Mouse (Mus musculus) neural tube, embryonic 13.5 days (tissue): Measurements from ENCODE around the gene Map3k5. TPM values are rescaled to one million over a fixed set of nuclear protein-coding genes. Genes with fewer than 3 reads are reported as not detected.

Experiments used
- ATAC-seq: fragments of 200-750 bp; cut with Nextera tagmentation; 2 replicates; pipeline ENCODE4 v1.8.0; 2017; ENCODE audit warnings: low read depth, mild to moderate bottlenecking, moderate TSS enrichment, moderate library complexity
- H3K27ac ChIP-seq: fragments of 300-500 bp; sonication (generic); replicated peaks from 2 replicates; pipeline ENCODE4 v1.5.1; 2015; ENCODE audit warnings: moderate library complexity, mild to moderate bottlenecking, inconsistent platforms
- H3K27me3 ChIP-seq: fragments of 300-500 bp; sonication (generic); 2 replicates; pipeline ENCODE4 v1.6.1; 2015; ENCODE audit warnings: mild to moderate bottlenecking, inconsistent platforms
- H3K36me3 ChIP-seq: fragments of 300-500 bp; sonication (generic); 2 replicates; pipeline ENCODE4 v1.6.1; 2015; ENCODE audit warnings: mild to moderate bottlenecking, inconsistent platforms
- H3K4me1 ChIP-seq: fragments of 300-500 bp; sonication (generic); replicated peaks from 2 replicates; pipeline ENCODE4 v1.6.1; 2015; ENCODE audit warnings: inconsistent platforms
- H3K4me2 ChIP-seq: fragments of 300-500 bp; sonication (generic); 2 replicates; pipeline ENCODE4 v1.6.1; 2015; ENCODE audit warnings: inconsistent platforms, mild to moderate bottlenecking, moderate library complexity
- H3K4me3 ChIP-seq: fragments of 300-500 bp; sonication (generic); 2 replicates; pipeline ENCODE4 v1.5.1; 2015; ENCODE audit warnings: mild to moderate bottlenecking, inconsistent platforms
- H3K9ac ChIP-seq: fragments of 300-500 bp; sonication (generic); 2 replicates; pipeline ENCODE4 v1.6.1; 2015; ENCODE audit warnings: moderate library complexity, mild to moderate bottlenecking, inconsistent platforms
- H3K9me3 ChIP-seq: fragments of 300-500 bp; sonication (generic); 2 replicates; pipeline ENCODE4 v1.6.1; 2016; ENCODE audit warnings: inconsistent platforms
- WGBS: fragments of 180-500 bp; shearing (Covaris S2); methylation state at CpG from one replicate; pipeline ENCODE4 v1.1.7; 2015; 5-methylcytosine and 5-hydroxymethylcytosine counted together
- polyA plus RNA-seq: library from polyadenylated mRNA; unstranded; fragments of >200 nt; fragmentation: Nextera tagmentation; extraction: Ambion mirVana; gene quantifications from 2 replicates; pipeline ENCODE4 v1.2.1, GENCODE M21; 2015

Gene Map3k5
- polyA plus RNA-seq, 1 experiment from 2014 or later: 0.87 TPM

DNA sequence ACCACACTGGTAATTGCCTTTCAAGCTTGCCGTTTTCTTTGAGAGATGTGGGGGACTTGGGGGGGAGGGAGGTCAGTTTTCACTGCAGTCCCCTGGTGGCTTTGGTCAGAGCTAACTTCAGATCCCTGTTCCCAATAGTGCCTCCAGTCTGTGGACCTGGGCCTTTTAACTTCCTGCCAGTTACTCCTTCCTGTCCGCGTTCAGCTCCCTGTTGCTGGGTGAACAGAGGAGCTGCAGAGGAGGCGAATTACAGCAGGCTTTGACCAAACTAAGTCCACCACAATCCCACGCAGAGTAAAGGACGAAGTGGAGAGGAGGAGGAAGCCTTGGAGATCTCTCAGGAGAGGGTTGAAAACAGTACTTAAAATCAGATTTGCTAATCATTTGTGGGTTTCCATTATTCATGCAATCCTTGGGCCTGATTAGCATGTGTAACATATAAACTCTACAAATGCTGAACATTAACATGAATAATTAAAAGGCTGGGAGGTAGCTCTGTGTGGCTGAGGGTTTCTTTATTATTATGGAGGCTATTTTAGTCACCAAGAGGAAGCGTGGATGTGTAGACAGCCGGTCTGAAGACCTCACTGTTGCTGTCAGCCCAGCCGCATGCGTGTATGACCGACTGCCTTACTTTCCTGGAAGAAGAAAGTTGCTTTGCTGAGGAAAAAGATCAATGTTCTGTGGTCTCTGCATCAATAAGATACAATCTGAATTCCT lies 247.6 kb downstream of the Map3k5 start:
- peak overlapping the region; percentile 16; the same call in 1 of the 2 replicates for H3K4me2 ChIP-seq
- H3K36me3 ChIP-seq: no peaks in the 10 kb centered on the region
- 45% methylated on average over 11 of the region's 11 CpGs for WGBS
- H3K27ac ChIP-seq: peak overlapping the region; percentile 54; the same call in 1 of the 2 replicates
- no peak overlapping the region for H3K4me3 ChIP-seq
- peak; percentile 41; the same call in 1 of the 2 replicates for ATAC-seq
- H3K9me3 ChIP-seq: no peaks in the 10 kb centered on the region
- H3K27me3 ChIP-seq: no peaks in the 10 kb centered on the region; the same call in 1 of the 2 replicates
- no peak overlapping the region for H3K9ac ChIP-seq
- H3K4me1 ChIP-seq: peaks cover 25% of the 10 kb centered on the region

DNA sequence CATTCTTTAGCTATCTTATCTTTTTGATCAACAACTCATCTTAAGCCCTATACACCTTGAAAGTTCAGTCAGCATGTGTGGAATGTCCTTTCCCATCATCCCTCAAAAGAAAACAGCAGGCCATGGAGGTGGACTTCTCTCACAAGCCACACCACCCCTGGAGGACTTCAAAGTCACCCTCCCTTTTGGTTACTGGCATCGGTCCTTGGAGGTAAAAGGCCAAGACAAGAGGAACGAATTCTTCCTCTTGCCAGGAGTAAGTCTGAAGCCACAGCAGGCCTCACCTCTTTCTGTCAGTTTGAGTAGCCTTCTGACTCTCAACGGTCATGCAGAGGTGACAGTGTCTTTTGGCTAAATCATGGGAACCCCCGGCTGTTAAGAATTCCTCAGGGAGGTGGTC lies 250.1 kb downstream of the Map3k5 start:
- no peaks in the 10 kb centered on the region for H3K27me3 ChIP-seq
- H3K4me1 ChIP-seq: peaks cover 25% of the 10 kb centered on the region
- no peak overlapping the region for H3K4me2 ChIP-seq
- H3K9ac ChIP-seq: no peak overlapping the region
- ATAC-seq: no peak
- no peak overlapping the region for H3K27ac ChIP-seq
- no peaks in the 10 kb centered on the region for H3K36me3 ChIP-seq
- no peaks in the 10 kb centered on the region for H3K9me3 ChIP-seq
- WGBS: 85% methylated on average over 4 of the region's 4 CpGs
- no peak overlapping the region for H3K4me3 ChIP-seq

DNA sequence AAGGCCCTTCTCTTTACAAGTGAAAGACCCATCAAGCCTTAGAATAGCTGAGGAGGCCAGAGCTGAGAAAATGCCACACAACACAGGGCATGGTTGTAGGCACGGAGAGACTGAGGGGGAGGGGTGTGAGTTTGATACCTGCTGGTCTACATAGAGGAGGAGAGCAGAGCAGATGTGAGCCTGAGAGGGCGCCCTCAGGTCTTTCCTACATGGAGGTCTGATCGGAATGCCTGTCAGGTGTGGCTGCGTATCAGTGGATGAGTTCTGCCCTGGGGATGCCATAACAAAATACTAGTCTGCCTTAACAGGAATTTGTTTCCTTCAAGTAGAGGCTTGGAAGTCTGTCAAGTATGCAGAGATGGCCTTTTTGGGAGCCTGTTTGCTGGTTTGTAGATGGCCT lies 251.0 kb downstream of the Map3k5 start:
- 83% methylated on average over 4 of the region's 4 CpGs for WGBS
- no peak overlapping the region for H3K4me3 ChIP-seq
- no peak for ATAC-seq
- H3K9me3 ChIP-seq: no peaks in the 10 kb centered on the region
- no peak overlapping the region for H3K4me2 ChIP-seq
- H3K9ac ChIP-seq: no peak overlapping the region
- H3K27me3 ChIP-seq: no peaks in the 10 kb centered on the region
- H3K36me3 ChIP-seq: no peaks in the 10 kb centered on the region
- H3K27ac ChIP-seq: no peak overlapping the region
- peaks cover 25% of the 10 kb centered on the region for H3K4me1 ChIP-seq

DNA sequence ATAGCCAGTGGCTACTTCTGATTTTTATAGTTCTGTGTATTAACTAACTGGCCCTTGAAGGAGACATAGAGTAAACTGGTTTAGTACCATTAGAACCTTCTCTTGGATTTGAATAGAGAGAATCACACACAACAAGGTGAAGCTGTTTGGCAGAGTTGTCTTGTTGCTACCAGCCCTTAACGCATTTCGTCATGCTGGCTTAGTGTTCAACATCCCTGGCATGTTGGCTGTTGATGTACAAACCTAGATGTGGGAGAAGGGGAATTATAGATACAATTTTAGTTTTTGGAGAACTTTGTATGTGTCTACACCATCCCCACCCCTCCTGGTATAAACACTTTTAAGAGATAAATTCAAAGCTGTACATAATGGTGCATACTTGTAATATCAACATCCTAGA lies 251.5 kb downstream of the Map3k5 start:
- peaks cover 23% of the 10 kb centered on the region for H3K4me1 ChIP-seq
- no peaks in the 10 kb centered on the region for H3K27me3 ChIP-seq
- no peaks in the 10 kb centered on the region for H3K9me3 ChIP-seq
- no peak overlapping the region for H3K27ac ChIP-seq
- no peak for ATAC-seq
- no peak overlapping the region for H3K4me3 ChIP-seq
- H3K4me2 ChIP-seq: no peak overlapping the region
- WGBS: 99% methylated on average over 2 of the region's 2 CpGs
- H3K9ac ChIP-seq: no peak overlapping the region
- no peaks in the 10 kb centered on the region for H3K36me3 ChIP-seq

DNA sequence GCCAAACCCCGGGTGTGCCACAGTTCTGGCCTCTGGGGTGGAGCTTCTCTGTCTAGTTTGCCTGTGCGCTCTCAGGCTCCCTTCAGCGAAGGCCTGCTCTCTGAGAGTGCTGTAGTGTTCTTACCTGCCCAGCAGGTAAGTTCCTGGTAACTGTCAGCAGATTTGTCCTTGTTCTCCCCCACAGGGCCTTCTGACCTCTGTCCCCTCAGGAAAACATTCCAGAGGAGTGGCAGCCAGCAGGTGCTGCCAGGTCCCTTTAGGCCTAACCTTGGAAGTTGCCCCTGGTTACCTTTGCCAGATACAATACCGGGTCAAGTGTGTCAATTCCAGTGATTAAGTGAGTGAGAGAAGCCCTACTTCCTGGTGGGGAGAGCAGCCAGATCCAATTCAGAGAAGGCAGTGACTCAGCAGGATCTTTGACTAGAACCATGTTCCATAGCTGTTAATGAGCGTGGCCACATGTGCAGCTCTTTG lies 252.6 kb downstream of the Map3k5 start:
- H3K4me1 ChIP-seq: peaks cover 12% of the 10 kb centered on the region
- ATAC-seq: no peak
- no peak overlapping the region for H3K9ac ChIP-seq
- 78% methylated on average over 5 of the region's 5 CpGs for WGBS
- H3K27ac ChIP-seq: no peak overlapping the region
- H3K4me3 ChIP-seq: no peak overlapping the region
- H3K36me3 ChIP-seq: no peaks in the 10 kb centered on the region
- no peaks in the 10 kb centered on the region for H3K27me3 ChIP-seq
- H3K9me3 ChIP-seq: no peaks in the 10 kb centered on the region
- no peak overlapping the region for H3K4me2 ChIP-seq

DNA sequence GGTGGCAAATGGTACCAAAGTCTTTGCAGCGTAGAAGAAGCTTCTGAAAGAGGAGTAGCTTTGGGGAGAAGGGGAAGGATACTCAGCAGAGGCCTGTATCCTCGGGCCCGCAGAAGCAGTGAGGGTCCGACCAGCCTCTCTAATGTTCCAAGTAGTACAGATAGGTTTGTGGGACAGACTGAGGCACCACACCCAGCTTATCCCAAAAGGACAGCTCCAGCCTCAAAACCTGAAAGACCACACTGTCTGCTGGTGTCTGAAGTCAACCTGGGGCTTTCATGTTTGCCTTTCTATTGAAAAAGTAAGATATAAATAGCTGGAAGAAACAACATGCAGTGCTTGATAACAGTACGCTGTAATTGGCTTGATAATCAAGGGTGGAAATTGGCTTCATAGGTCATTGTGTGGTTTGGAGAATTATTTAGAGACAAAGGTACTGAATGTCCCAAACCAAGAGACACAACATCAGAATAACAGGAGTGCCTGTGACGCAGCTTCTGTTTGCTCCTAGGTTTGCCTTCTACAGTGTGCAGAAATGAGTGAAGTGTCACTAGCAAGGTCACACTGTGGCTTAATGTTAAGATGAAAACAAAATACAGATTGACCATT lies 256.0 kb downstream of the Map3k5 start:
- Histone ChIP-seq H3K9me3 (no peaks in the 10 kb centered on the region), H3K27me3 (no peaks in the 10 kb centered on the region), H3K4me2 (no peak overlapping the region), H3K36me3 (no peaks in the 10 kb centered on the region), H3K4me1 (no peaks in the 10 kb centered on the region), H3K4me3 (no peak overlapping the region), H3K27ac (no peak overlapping the region), H3K9ac (no peak overlapping the region)
- 92% methylated on average over 6 of the region's 6 CpGs for WGBS
- no peak for ATAC-seq

Other genes with a start within 250 kb of the Map3k5 start
- gene Il20ra, start 221.9 kb upstream of the Map3k5 start, polyA plus RNA-seq: 0.18 TPM in 1 of 2 replicates, not detected in the other
- 1.3 and 1.6 TPM in 2 replicates for gene Slc35d3, start 83.0 kb upstream of the Map3k5 start, polyA plus RNA-seq
- gene Pex7, start 26.8 kb upstream of the Map3k5 start, polyA plus RNA-seq: 25.2 and 33.4 TPM in 2 replicates
- gene Map7, start 214.0 kb downstream of the Map3k5 start, polyA plus RNA-seq: 15.3 and 17.8 TPM in 2 replicates